Mouse (Mus musculus): ENCODE measurements around the gene Gpn3. TPM values are rescaled to one million over a fixed set of nuclear protein-coding genes. Genes with fewer than 3 reads are reported as not detected.
A peak's percentile ranks its signal among the peaks of the same experiment; 100 is the strongest.

The Gpn3 gene
- 10 to 100 TPM; 19.7 to 22.4 TPM for total RNA-seq (2021)

DNA sequence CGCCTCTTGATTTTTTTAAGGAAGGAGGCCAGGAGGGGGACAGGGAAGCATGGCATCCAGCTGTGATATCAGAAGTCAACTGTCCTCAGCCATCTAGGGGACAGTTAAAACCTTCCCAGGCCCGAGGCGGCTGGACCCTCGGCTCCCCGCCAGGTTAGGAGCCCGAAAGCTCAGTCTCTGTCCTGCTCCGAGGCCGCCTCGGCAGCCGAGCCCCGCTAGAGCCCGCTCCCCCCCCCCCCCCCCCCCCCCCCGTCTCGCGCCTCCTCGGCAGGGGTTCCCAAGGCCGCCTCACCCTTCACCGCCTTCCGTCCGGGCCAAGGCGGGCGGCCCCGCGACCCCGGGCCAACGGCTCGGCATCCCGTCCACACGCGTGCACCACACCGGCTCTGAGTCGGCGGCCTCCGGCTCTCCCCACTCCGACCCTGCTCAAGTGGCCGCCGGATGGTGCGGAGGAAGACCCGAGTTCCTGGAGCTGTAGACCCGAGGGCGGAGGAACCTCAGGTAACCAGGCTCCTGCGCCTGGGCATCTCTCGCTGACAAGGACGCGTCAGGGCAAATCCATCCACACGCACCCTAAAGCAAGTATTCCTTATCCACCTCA lies at the start of gene Gpn3:
Gene Gpn3 (plus strand): TSS at position 286 of the 601 bp plus-strand sequence.
- peak in 1 of 2 experiments; percentile 81 for DNase-seq (ENCODE audit: extremely low spot score in 1 of 2, low spot score in 2 of 2)
- intact Hi-C loops (cut with DNase I) = no loop called here

DNA sequence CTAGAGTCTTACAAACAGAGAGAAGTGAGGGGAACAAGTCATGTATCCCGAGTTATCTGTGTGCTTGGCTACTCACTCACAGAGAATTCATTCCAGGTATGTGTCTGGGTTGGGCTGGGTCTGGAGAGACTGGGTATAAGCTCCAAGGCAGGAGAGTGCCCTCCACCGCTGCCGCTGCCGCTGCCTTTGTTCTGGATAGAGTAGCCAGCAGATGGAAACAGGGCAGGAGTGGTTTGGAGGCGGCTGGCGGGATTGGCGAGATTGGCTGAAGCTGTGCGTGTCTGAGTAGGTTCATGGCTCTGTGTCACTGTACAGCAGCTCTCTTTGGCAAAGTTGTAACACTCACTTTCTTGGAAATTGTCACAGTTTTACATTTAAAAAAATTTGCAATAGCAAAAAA lies 48.2 kb upstream of the Gpn3 start:
- intact Hi-C loops (cut with DNase I) = no loop called here
- no peak for DNase-seq (ENCODE audit: extremely low spot score in 1 of 2, low spot score in 2 of 2)

DNA sequence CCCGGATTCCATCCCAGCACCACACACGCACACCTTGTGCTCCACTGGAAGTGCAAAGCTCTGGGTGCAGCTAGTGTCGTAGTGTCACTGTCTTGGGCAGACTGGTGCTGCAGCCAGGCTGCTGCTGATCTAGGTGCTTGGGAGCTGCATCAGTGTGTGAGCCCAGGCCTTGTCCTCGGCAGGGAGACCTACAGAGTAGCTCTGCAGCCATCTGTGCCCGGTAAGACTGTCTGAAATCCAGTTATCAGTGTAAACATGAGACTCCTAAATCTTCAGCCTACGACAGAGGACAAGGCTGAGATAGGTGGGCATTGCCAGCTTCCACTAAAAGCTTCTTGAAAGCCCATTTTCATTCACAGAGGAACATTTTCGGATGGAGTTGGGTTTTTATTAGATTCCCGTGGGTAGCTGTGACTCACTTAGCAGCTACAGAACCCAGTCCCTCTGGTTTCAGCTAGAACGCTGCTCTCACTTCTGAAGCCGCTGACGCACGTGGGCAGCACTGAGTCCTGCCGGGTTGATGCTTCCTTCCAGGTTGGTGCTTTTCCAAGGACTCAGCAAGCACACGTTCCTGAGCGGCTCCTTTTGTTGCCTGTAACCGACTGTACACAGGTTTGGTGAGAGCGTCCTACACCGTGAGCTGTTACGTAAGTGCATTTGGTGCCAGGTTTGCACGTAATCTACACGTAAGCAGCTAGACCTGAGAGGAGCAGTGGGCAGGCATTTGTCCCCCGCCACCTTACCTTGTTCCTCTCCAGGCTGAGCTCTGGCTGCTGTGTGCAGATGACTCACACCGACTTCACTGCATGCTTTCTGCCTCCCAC lies 46.9 kb upstream of the Gpn3 start:
- intact Hi-C loops (cut with DNase I) = no loop called here
- DNase-seq (ENCODE audit: extremely low spot score in 1 of 2, low spot score in 2 of 2) = peak; percentile 65 to 69

DNA sequence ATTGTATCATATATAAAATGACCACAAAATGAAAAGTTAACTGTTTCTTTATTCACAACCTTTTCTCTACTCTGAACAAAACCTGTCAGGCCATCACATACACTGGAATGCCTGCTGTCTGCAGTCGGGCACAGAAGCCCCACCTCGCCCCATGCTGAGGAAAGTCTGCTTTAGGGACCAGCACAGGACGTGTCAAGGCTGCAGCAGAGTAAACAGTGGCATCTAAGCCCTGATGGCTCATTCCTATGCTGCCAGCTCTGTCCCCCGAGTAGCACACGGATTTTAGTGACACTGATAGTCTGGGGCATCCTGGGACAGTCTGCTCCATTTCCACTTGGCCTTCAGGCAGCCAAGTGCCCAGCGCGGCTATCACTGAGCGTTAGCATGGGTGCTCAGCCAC lies 46.2 kb upstream of the Gpn3 start:
- intact Hi-C loops (cut with DNase I) = no loop called here
- no peak for DNase-seq (ENCODE audit: extremely low spot score in 1 of 2, low spot score in 2 of 2)

DNA sequence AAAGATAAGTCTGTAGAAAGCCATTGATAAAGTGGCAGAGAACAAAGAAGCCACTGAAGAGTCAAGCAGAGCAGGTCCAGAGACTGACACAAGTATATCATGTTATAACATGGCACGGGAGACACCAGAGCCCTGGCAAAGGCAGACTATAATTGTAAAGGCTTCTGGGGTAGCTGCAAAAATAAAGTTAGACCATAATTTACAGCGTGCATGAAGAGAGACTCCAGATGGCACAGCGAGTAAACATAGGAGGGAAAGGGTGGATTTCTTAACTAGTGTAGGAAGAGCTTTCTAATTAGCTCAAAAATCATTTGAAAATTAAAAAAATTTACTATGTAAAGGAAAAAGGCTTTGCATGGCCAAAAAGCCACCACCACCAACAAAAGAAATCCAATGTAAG lies 44.4 kb upstream of the Gpn3 start:
- intact Hi-C loops (cut with DNase I) = no loop called here
- no peak for DNase-seq (ENCODE audit: extremely low spot score in 1 of 2, low spot score in 2 of 2)

DNA sequence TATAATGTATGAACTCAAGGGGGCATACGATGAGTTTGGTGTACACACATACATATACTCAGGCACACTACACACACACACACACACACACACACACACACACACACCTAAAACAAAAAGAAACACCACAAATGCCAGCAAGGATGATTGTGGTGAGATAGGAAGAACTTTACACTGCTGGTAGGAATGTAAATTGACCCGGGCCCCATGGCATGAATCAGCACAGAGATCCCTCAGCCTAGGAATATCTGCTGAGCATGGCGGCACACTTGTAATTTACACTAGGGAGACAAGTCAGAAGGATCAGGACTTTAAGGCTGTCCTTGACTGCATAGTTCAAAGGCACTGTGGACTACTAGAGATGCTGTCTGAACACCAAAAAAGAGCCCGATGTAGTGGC lies 41.4 kb upstream of the Gpn3 start:
- intact Hi-C loops (cut with DNase I) = no loop called here

DNA sequence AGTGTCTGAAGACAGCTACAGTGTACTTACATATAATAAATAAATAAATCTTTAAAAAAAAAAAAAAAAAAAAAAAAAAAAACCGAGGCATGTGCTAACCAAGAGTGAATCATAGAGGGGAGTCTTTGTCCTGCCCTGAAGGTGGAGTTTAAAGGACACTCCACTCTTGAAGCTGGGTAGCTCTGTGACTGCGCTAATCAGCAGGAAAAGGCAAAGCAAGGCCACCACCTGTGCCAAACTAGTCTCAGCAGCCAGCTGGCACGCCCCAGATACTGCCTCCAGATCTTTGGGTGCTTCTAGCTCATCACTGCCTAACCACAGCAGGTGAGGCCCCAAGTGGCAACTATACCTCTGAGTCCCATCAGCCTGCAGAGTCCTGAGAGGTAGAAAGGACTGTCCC lies 37.0 kb upstream of the Gpn3 start:
- DNase-seq (ENCODE audit: extremely low spot score in 1 of 2, low spot score in 2 of 2) = peak in 1 of 2 experiments; percentile 9
- intact Hi-C loops (cut with DNase I) = no loop called here

More for the DNA sequence above, 41.4 kb upstream of the Gpn3 start:
- DNase-seq (ENCODE audit: extremely low spot score in 1 of 2, low spot score in 2 of 2) = no peak

DNA sequence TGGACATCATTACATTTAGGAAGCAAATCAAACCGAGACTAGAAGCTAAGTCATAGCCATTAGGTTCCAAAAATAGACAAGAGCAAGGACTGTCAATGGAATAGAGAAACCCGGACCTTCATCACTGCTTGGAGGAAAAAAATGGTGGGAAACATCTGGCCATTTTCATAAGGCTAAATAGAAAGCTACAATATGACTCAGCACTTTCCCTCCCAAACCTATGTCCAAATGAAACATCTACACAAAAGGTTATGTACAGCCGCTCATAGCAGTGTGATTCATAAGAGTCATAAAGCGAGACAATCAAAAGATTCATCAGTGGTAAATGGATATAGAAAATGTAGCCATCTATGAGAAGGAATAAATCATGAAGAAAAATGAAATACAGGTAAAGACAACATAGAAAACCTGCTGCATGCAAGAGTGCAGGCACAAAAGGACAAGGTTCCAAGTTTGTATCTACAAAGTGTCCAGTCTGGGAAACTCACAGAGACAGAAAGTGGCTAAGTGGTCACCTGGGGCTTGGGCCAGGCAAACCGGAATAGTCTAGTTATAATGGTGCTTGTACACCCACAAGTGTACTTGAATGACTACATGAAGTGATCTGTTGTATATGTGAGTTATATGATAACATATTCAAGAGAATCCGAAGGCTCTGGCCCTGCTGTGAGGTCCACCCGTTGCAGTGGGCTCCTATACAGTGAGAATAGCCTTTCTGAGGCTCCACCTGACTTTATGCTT lies 35.0 kb upstream of the Gpn3 start:
- intact Hi-C loops (cut with DNase I) = no loop called here
- no peak for DNase-seq (ENCODE audit: extremely low spot score in 1 of 2, low spot score in 2 of 2)

DNA sequence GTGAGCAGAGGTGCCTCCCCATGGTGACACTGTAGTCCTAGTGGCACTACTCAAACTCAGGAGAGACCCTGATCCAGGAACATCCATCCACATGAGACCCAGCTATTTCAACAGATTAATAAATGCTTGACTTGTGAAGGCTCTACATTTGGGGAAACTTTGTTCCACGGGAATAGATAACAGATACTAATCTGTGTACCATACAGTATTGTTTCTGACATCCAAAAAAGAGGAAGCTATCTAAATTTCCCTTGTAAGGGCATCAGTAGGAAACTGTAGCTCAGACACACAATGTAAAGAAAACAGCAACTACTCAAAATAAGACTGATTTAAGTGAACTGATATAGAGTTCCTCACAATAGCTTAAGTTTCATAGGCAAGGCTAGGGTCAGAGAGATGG lies 28.8 kb upstream of the Gpn3 start:
- DNase-seq (ENCODE audit: extremely low spot score in 1 of 2, low spot score in 2 of 2) = no peak
- intact Hi-C loops (cut with DNase I) = loop anchor here (5.0 kb wide), 1 partner anchor 231 kb away; no protein-coding TSS in a partner anchor

DNA sequence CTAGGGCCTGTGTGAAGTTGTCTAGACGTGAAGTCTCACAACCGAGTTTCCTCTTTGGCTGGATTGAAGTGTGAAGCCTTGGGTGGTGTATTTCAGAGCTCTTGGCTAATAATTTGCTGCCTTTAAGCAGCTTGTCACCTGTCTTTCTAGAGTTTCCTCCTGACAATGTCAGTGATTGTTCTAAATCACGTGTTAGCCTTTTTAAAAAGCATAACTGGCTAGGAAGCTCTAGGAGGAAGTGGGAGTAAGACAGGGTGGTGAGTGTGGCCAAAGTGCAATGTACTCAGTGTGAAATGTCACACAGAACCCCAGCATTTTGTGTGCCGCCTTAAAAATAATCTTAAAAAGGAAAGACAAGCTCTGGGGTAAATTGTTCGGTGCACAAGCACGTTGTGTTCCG lies 27.9 kb upstream of the Gpn3 start:
- intact Hi-C loops (cut with DNase I) = loop anchor here (1.0 to 5.0 kb wide), 2 partner anchors 75 to 231 kb away; no protein-coding TSS in a partner anchor
- DNase-seq (ENCODE audit: extremely low spot score in 1 of 2, low spot score in 2 of 2) = no peak

DNA sequence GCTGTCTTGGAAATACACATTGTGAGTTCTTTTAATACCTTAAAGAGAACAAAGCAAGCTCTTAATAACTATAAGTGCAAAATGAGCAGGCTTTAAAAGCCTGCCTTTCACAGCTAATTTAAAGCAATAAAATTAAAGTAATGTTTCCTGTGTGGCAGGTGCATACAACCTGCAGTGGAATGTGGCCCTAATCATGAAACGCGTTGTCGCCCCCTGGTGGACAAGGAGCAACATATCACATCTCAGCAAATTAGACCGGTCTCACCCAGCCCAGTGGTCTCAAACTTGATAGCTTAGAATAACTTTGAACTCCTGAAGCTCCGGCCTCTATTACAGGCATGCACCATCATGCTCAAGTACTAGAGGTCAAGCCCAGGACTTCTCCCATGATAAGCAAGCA lies 27.4 kb upstream of the Gpn3 start:
- intact Hi-C loops (cut with DNase I) = loop anchor here (1.0 to 5.0 kb wide), 2 partner anchors 76 to 232 kb away; no protein-coding TSS in a partner anchor

DNA sequence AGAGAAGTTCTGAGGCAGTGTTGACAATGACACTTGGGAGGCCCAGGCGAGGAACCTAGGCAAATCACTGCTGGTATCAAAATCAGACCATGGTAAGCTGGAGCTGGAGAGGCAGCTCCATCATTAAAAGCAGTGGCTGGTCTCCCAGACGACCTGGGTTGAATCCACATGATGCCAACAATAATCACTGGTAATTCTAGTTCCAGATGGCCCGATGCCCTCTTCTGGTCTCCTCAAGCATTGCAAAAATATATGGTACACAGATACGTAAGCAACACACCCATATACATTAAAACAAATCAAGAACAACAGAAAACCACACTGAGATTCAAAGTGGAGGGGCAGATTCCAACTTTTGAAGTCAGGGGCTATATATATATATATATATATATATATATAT lies 25.9 kb upstream of the Gpn3 start:
- no peak for DNase-seq (ENCODE audit: extremely low spot score in 1 of 2, low spot score in 2 of 2)
- intact Hi-C loops (cut with DNase I) = no loop called here

More for the DNA sequence above, 27.4 kb upstream of the Gpn3 start:
- peak; percentile 46 to 70 for DNase-seq (ENCODE audit: extremely low spot score in 1 of 2, low spot score in 2 of 2)

DNA sequence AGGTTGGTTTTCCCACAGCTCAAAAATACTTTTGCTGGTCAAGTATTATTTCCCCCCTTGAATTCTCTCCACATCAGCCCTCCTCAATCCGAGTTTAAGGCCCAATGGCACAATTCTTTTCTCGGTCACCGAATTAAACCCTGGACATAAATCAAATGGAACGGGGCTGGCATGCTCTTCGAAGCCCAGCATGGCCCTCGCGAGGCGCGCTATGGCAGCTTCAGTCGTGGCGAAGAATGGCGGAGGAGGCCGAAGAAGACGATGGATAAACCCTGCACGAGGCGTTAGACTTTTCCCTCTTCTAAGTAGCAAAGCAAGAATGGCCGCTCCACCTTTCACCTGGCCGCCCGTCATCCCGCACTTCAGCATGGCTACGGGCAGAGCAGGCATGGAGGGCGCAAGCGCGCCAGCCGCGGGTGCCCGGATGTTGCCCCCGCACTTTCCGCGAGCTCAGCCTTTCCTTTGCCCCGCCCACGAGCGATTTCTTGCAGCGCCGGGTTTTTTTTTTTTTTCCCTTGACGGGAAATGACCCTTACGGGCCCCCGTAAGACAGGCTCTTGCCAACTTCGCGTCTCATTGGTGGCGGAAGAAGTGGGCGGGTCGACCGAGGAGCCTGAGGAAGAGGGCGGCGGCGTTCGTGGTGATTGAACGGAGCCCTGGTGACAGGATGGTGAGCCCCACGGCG lies 17.7 kb upstream of the Gpn3 start, which contains the start of the genes Rad9b and Vps29:
Gene Rad9b (minus strand): TSS at position 427 of the 685 bp plus-strand sequence.
Gene Vps29 (plus strand): TSS at position 563 of the 685 bp plus-strand sequence.
- peak; percentile 98 to 100 for DNase-seq (ENCODE audit: extremely low spot score in 1 of 2, low spot score in 2 of 2)
- intact Hi-C loops (cut with DNase I) = loop anchor here (5.0 kb wide), 1 partner anchor 222 kb away; no protein-coding TSS in a partner anchor

DNA sequence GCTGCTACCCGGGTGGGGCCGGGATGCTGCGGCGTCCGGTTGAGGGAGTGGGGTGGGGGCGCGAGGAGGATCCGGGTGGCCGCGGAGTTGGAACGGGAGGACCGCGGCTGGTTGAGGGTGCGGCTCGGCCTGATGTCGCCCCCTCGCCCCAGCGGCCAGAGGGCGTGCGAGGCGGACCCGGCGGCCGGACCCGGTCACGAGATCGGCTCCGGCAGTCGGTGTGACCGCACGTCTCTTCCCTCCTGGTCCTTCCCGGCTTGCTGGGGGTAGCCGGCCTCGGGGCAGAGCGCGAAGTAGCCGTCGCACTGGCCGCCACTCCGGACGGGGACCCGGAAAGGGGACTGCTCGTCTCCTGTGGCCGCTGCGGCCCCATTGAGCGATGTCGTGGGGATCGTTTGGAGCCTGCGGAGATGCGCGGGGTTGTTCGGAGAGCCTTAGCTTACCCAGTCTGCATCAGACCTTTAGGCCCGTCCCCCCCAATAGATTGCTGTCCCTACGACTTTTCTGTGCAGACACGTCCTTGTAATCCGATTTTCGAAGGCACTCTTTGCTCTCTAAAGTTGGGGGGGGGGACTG lies 17.1 kb upstream of the Gpn3 start:
- intact Hi-C loops (cut with DNase I) = loop anchor here (5.0 kb wide), 1 partner anchor 222 kb away; no protein-coding TSS in a partner anchor

DNA sequence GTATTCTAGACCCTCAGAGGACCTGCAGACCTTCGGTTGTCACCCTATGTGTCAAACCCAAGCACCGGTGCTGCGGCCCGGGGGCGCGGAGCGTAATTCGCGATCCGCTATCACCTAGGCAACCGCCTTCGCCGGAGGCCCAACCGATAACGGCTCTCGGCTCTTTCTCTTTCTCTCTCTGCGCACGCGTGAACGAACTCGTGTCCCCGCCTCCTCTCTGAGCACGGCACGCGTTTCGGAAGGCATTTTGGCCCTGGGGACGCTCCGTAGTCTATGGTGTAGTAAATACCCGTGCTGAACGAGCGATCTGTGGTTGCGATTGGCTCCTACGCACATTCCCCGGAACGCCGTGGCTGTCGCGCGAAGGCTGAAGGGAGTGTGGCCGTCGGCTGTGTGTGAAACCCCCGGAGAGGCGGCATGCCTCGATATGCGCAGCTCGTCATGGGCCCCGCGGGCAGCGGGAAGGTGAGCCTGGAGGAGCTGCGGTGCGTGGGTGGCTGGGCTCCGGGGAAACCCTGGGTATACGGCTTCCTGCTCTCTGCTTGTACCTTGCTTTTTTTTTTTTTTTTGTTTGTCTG lies 605 bp downstream of the Gpn3 start, which contains the start of gene Fam216a:
Gene Fam216a (minus strand): TSS at position 173 of the 578 bp plus-strand sequence.
- intact Hi-C loops (cut with DNase I) = no loop called here

More for the DNA sequence above, 17.1 kb upstream of the Gpn3 start:
- no peak for DNase-seq (ENCODE audit: extremely low spot score in 1 of 2, low spot score in 2 of 2)

DNA sequence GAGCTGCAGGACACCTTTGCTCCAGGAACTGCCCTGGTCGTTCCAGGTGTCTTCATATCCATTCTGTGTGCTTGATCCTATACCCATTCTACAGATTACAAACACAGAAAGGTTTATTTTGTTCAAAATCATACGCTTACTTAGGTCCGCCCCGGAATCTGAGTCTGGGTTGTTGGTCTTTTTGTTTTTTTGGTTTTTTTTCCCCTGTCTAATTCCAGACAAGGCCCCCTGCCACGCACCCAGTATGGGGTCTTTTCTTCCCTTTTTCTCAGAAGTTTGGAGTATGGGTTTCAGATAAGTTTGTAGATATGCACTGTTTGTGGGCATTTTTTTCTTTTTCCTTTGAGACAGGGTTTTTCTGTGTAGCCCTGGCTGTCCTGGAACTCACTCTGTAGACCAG lies 1.2 kb downstream of the Gpn3 start:
- DNase-seq (ENCODE audit: extremely low spot score in 1 of 2, low spot score in 2 of 2) = no peak
- intact Hi-C loops (cut with DNase I) = no loop called here

More for the DNA sequence above, 605 bp downstream of the Gpn3 start, which contains the start of gene Fam216a:
- peak; percentile 99 for DNase-seq (ENCODE audit: extremely low spot score in 1 of 2, low spot score in 2 of 2)

DNA sequence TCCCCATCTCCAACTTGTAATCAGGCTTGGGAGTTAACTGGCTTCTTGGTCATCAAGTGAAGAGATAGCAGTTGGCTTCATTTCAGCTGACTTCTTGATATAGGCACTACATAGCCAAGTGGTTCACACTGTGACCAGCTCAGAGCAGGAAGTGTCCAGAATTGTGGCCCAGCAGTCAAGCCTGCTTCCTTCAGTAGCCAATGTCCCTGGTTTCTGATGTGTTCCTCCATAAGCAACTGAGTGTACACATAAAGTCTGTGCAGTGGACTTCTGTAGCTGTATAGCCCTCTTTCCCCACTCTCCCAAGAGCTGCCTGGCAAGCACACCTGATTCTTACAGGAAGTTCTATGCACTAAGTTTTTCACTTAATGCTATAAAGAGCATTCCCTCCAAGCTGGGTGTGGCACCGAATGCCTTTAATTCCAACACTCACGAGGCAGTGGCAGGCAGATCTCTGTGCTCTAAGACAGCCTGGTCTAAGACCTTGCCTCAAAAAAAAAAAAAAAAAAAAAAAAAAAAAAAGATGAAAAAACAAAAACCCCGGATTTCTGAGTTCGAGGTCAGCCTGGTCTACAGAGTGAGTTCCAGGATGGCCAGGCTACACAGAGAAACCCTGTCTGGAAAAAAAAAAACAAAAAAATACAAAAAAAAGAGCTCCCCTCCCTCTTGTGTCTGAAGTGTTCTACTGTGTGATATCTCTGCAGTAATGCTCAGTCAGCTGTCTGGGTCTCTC lies 5.6 kb downstream of the Gpn3 start:
- no peak for DNase-seq (ENCODE audit: extremely low spot score in 1 of 2, low spot score in 2 of 2)
- intact Hi-C loops (cut with DNase I) = no loop called here
